Mouse (Mus musculus) hindbrain, postnatal 0 days (tissue): Measurements from ENCODE around the gene Zfp775. TPM values are rescaled to one million over a fixed set of nuclear protein-coding genes. Genes with fewer than 3 reads are reported as not detected.
A peak's percentile ranks its signal among the peaks of the same experiment; 100 is the strongest.

ENCODE experiments used
- ATAC-seq: fragments of 200-750 bp; cut with Nextera tagmentation; 2 replicates; pipeline ENCODE4 v1.8.0; 2017; ENCODE audit warnings: mild to moderate bottlenecking, moderate TSS enrichment, moderate library complexity
- DNase-seq: peaks from one replicate; pipeline ENCODE4 v3.0.0-alpha.2; 2015; ENCODE audit warnings: low spot score
- H3K27ac ChIP-seq: fragments of 300-500 bp; sonication (generic); 2 replicates; pipeline ENCODE4 v1.5.1; 2014; ENCODE audit warnings: mild to moderate bottlenecking
- H3K27me3 ChIP-seq: fragments of 300-500 bp; sonication (generic); 2 replicates; pipeline ENCODE4 v1.6.1; 2014; ENCODE audit warnings: low read length, mixed read lengths; ENCODE audit not compliant: insufficient read depth
- H3K36me3 ChIP-seq: fragments of 300-500 bp; sonication (generic); 2 replicates; pipeline ENCODE4 v1.6.1; 2014; ENCODE audit warnings: low read length, mixed read lengths; ENCODE audit not compliant: insufficient read depth
- H3K4me1 ChIP-seq: fragments of 300-500 bp; sonication (generic); 2 replicates; pipeline ENCODE4 v1.6.1; 2014; ENCODE audit warnings: antibody characterized with exemption, low read length, mixed read lengths; ENCODE audit not compliant: insufficient read depth
- H3K4me2 ChIP-seq: fragments of 300-500 bp; sonication (generic); 2 replicates; pipeline ENCODE4 v1.6.1; 2014; ENCODE audit warnings: low read depth, mild to moderate bottlenecking, low read length, moderate library complexity, mixed read lengths
- H3K4me3 ChIP-seq: fragments of 300-500 bp; sonication (generic); 2 replicates; pipeline ENCODE4 v1.5.1; 2014; ENCODE audit warnings: low read length
- H3K9ac ChIP-seq: fragments of 300-500 bp; sonication (generic); replicated peaks from 2 replicates; pipeline ENCODE4 v1.6.1; 2014; ENCODE audit warnings: mild to moderate bottlenecking, low read length, moderate library complexity, mixed read lengths
- H3K9me3 ChIP-seq: fragments of 300-500 bp; sonication (generic); 2 replicates; pipeline ENCODE4 v1.6.1; 2016; ENCODE audit warnings: low read length, mixed read lengths
- CTCF ChIP-seq: IDR thresholded peaks from 2 replicates; pipeline ENCODE4 v1.5.1; 2016; ENCODE audit warnings: antibody characterized with exemption, control low read depth, low read depth
- WGBS: fragments of 180-500 bp; shearing (Covaris S2); extraction: QIAGEN DNeasy Blood & Tissue Kit; methylation state at CpG from one replicate; pipeline ENCODE4 v1.1.7; 2014; 5-methylcytosine and 5-hydroxymethylcytosine counted together
- polyA plus RNA-seq: library from polyadenylated mRNA; unstranded; fragments of >200 nt; fragmentation: Nextera tagmentation; extraction: Ambion mirVana; gene quantifications from 2 replicates; pipeline ENCODE4 v1.2.1, GENCODE M21; 2015
- total RNA-seq: library from RNA; depleted of rRNA; stranded (reverse); fragments of >200 nt; gene quantifications from 2 replicates; pipeline ENCODE4 v1.2.3, GENCODE M21; 2014

The Zfp775 gene
- total and polyA plus RNA-seq, 2 experiments from 2014 or later, result 8.8 to 11.6 TPM

- H3K4me2 ChIP-seq, result no peak overlapping the region
- no peaks in the 10 kb centered on the region for H3K27me3 ChIP-seq
- ATAC-seq, result no peak
- WGBS, result 91% methylated on average over 2 of the region's 2 CpGs
- no peak for TF ChIP-seq CTCF
- H3K9ac ChIP-seq, result no peak overlapping the region
- no peaks in the 10 kb centered on the region for H3K4me1 ChIP-seq
- no peaks in the 10 kb centered on the region for H3K9me3 ChIP-seq
- no peak for DNase-seq
- H3K27ac ChIP-seq, result no peak overlapping the region
- no peaks in the 10 kb centered on the region; the same call in 1 of the 2 replicates for H3K36me3 ChIP-seq
- no peak overlapping the region for H3K4me3 ChIP-seq
Observed at GRCm38 (mm10) chr6:48635105-48635504, 33.2 kb downstream of the Zfp775 start.

- TF ChIP-seq CTCF, result no peak
- H3K27ac ChIP-seq, result no peak overlapping the region
- H3K9ac ChIP-seq, result no peak overlapping the region
- H3K4me1 ChIP-seq, result no peaks in the 10 kb centered on the region
- WGBS, result 35% methylated on average over 6 of the region's 6 CpGs
- H3K4me3 ChIP-seq, result no peak overlapping the region
- no peaks in the 10 kb centered on the region for H3K9me3 ChIP-seq
- no peaks in the 10 kb centered on the region for H3K27me3 ChIP-seq
- DNase-seq (peak; percentile 10), ATAC-seq (no peak)
- no peaks in the 10 kb centered on the region; the same call in 1 of the 2 replicates for H3K36me3 ChIP-seq
- H3K4me2 ChIP-seq, result no peak overlapping the region
Observed at GRCm38 (mm10) chr6:48636515-48636914, 34.7 kb downstream of the Zfp775 start.

- no peaks in the 10 kb centered on the region for H3K36me3 ChIP-seq
- WGBS, result 63% methylated on average over 6 of the region's 6 CpGs
- H3K4me2 ChIP-seq, result no peak overlapping the region
- DNase-seq (no peak), ATAC-seq (no peak)
- H3K9me3 ChIP-seq, result no peaks in the 10 kb centered on the region
- H3K4me3 ChIP-seq, result no peak overlapping the region
- H3K9ac ChIP-seq, result no peak overlapping the region
- no peaks in the 10 kb centered on the region for H3K4me1 ChIP-seq
- H3K27ac ChIP-seq, result no peak overlapping the region
- H3K27me3 ChIP-seq, result no peaks in the 10 kb centered on the region
- no peak for TF ChIP-seq CTCF
Observed at GRCm38 (mm10) chr6:48637811-48638500, 36.1 kb downstream of the Zfp775 start.

GRCm38 (mm10) chr6:48638553-48638952 lies 36.7 kb downstream of the Zfp775 start:
- 77% methylated on average over 2 of the region's 2 CpGs for WGBS
- no peak for TF ChIP-seq CTCF
- Histone ChIP-seq H3K27ac (no peak overlapping the region), H3K9me3 (no peaks in the 10 kb centered on the region), H3K4me2 (no peak overlapping the region), H3K27me3 (no peaks in the 10 kb centered on the region), H3K4me1 (no peaks in the 10 kb centered on the region), H3K9ac (no peak overlapping the region), H3K4me3 (no peak overlapping the region), H3K36me3 (no peaks in the 10 kb centered on the region)
- ATAC-seq (no peak), DNase-seq (no peak)

GRCm38 (mm10) chr6:48641391-48641790 lies 39.5 kb downstream of the Zfp775 start:
- WGBS, result 78% methylated on average over 6 of the region's 6 CpGs
- no peak overlapping the region for H3K4me3 ChIP-seq
- H3K4me2 ChIP-seq, result no peak overlapping the region
- H3K9me3 ChIP-seq, result no peaks in the 10 kb centered on the region
- TF ChIP-seq CTCF, result no peak
- DNase-seq (no peak), ATAC-seq (no peak)
- H3K4me1 ChIP-seq, result no peaks in the 10 kb centered on the region
- H3K36me3 ChIP-seq, result no peaks in the 10 kb centered on the region
- H3K9ac ChIP-seq, result no peak overlapping the region
- no peaks in the 10 kb centered on the region for H3K27me3 ChIP-seq
- H3K27ac ChIP-seq, result no peak overlapping the region

- H3K4me3 ChIP-seq, result no peak overlapping the region
- no peaks in the 10 kb centered on the region for H3K9me3 ChIP-seq
- peak; percentile 37 for ATAC-seq
- peak; percentile 77 for TF ChIP-seq CTCF
- H3K27ac ChIP-seq, result no peak overlapping the region
- no peak overlapping the region for H3K9ac ChIP-seq
- H3K36me3 ChIP-seq, result no peaks in the 10 kb centered on the region
- no peak overlapping the region for H3K4me2 ChIP-seq
- no peaks in the 10 kb centered on the region for H3K27me3 ChIP-seq
- peak; percentile 93 for DNase-seq
- WGBS, result 19% methylated on average over 4 of the region's 4 CpGs
- H3K4me1 ChIP-seq, result no peaks in the 10 kb centered on the region
Observed at GRCm38 (mm10) chr6:48642764-48643292, 41.0 kb downstream of the Zfp775 start.
